Mouse (Mus musculus) central nervous system, embryonic 18 days (tissue): ENCODE results near the gene Olfr1033. TPM values are rescaled to one million over a fixed set of nuclear protein-coding genes. Genes with fewer than 3 reads are reported as not detected.

Experiments used
- polyA plus RNA-seq: library from polyadenylated mRNA; depleted of rRNA; stranded (reverse); fragments of >200 nt; gene quantifications from 2 replicates; pipeline ENCODE4 v1.2.3, GENCODE M21; 2012; rRNA removed

The Olfr1033 gene
- 0.34 and 0.35 TPM in 2 replicates for polyA plus RNA-seq

GRCm38 (mm10) chr2:86020406-86020805 is at the start of gene Olfr1033:
Gene Olfr1033, plus strand, starts transcription at chr2:86020633.

GRCm38 (mm10) chr2:85973595-85973994 is 46.8 kb upstream of the Olfr1033 start, which contains the start of gene Olfr1029:
Gene Olfr1029, plus strand, starts transcription at chr2:85973895.

GRCm38 (mm10) chr2:85978976-85979375 is 41.5 kb upstream of the Olfr1033 start, which contains the start of gene Olfr1030:
Gene Olfr1030, plus strand, starts transcription at chr2:85979276.

GRCm38 (mm10) chr2:85990004-85990403 is 30.4 kb upstream of the Olfr1033 start, which contains the start of gene Olfr1031:
Gene Olfr1031, plus strand, starts transcription at chr2:85990304.

GRCm38 (mm10) chr2:86005240-86005639 is 15.2 kb upstream of the Olfr1033 start, which contains the start of gene Olfr1032:
Gene Olfr1032, plus strand, starts transcription at chr2:86005540.

GRCm38 (mm10) chr2:86045561-86045960 is 25.1 kb downstream of the Olfr1033 start, which contains the start of gene Olfr1034:
Gene Olfr1034, plus strand, starts transcription at chr2:86045861.

GRCm38 (mm10) chr2:86073692-86074091 is 53.3 kb downstream of the Olfr1033 start, which contains the start of gene Olfr1036:
Gene Olfr1036, plus strand, starts transcription at chr2:86073992.

GRCm38 (mm10) chr2:86087285-86087684 is 66.9 kb downstream of the Olfr1033 start, which contains the start of gene Olfr1037:
Gene Olfr1037, minus strand, starts transcription at chr2:86087385.

Other genes with a start within 250 kb of the Olfr1033 start
- not detected in 2 replicates for gene Olfr1014, start 247.9 kb upstream of the Olfr1033 start, polyA plus RNA-seq
- not detected in 2 replicates for gene Olfr1015, start 238.6 kb upstream of the Olfr1033 start, polyA plus RNA-seq
- not detected in 2 replicates for gene Olfr1016, start 218.1 kb upstream of the Olfr1033 start, polyA plus RNA-seq
- not detected in 2 replicates for gene Olfr1018, start 202.2 kb upstream of the Olfr1033 start, polyA plus RNA-seq
- gene Olfr1019, start 175.2 kb upstream of the Olfr1033 start, polyA plus RNA-seq, result not detected in 2 replicates
- not detected in 2 replicates for gene Olfr1020, start 173.6 kb upstream of the Olfr1033 start, polyA plus RNA-seq
- gene Olfr1022, start 152.0 kb upstream of the Olfr1033 start, polyA plus RNA-seq, result not detected in 2 replicates
- gene Olfr1023, start 135.0 kb upstream of the Olfr1033 start, polyA plus RNA-seq, result not detected in 2 replicates
- gene Olfr1024, start 115.6 kb upstream of the Olfr1033 start, polyA plus RNA-seq, result not detected in 2 replicates
- gene Olfr1025-ps1, start 105.4 kb upstream of the Olfr1033 start, polyA plus RNA-seq, result not detected in 2 replicates
- gene Olfr1026, start 99.1 kb upstream of the Olfr1033 start, polyA plus RNA-seq, result not detected in 2 replicates
- gene Olfr1028, start 70.2 kb upstream of the Olfr1033 start, polyA plus RNA-seq, result not detected in 2 replicates
- not detected in 2 replicates for gene Olfr1029, start 46.7 kb upstream of the Olfr1033 start, polyA plus RNA-seq
- gene Olfr1030, start 41.4 kb upstream of the Olfr1033 start, polyA plus RNA-seq, result not detected in 2 replicates
- not detected in 2 replicates for gene Olfr1031, start 30.3 kb upstream of the Olfr1033 start, polyA plus RNA-seq
- not detected in 2 replicates for gene Olfr1032, start 15.1 kb upstream of the Olfr1033 start, polyA plus RNA-seq
- gene Olfr1034, start 25.2 kb downstream of the Olfr1033 start, polyA plus RNA-seq, result 0.03 and 0.04 TPM in 2 replicates
- gene Olfr1036, start 53.4 kb downstream of the Olfr1033 start, polyA plus RNA-seq, result not detected in 2 replicates
- not detected in 2 replicates for gene Olfr1037, start 66.8 kb downstream of the Olfr1033 start, polyA plus RNA-seq
- not detected in 2 replicates for gene Olfr1039, start 115.3 kb downstream of the Olfr1033 start, polyA plus RNA-seq
- not detected in 2 replicates for gene Olfr1040, start 126.1 kb downstream of the Olfr1033 start, polyA plus RNA-seq
- not detected in 2 replicates for gene Olfr1042, start 141.2 kb downstream of the Olfr1033 start, polyA plus RNA-seq
- not detected in 2 replicates for gene Olfr1043, start 146.9 kb downstream of the Olfr1033 start, polyA plus RNA-seq
- gene Olfr1044, start 157.2 kb downstream of the Olfr1033 start, polyA plus RNA-seq, result not detected in 2 replicates
- gene Olfr52, start 165.1 kb downstream of the Olfr1033 start, polyA plus RNA-seq, result not detected in 2 replicates
- gene Olfr1045, start 182.4 kb downstream of the Olfr1033 start, polyA plus RNA-seq, result not detected in 2 replicates
- not detected in 2 replicates for gene Olfr1046, start 198.7 kb downstream of the Olfr1033 start, polyA plus RNA-seq
- not detected in 2 replicates for gene Olfr1047, start 210.8 kb downstream of the Olfr1033 start, polyA plus RNA-seq
- gene Olfr1048, start 219.7 kb downstream of the Olfr1033 start, polyA plus RNA-seq, result not detected in 2 replicates
- gene Olfr1049, start 237.7 kb downstream of the Olfr1033 start, polyA plus RNA-seq, result not detected in 2 replicates